Mouse (Mus musculus): Measurements from ENCODE around the gene Il17rb. TPM values are rescaled to one million over a fixed set of nuclear protein-coding genes. Genes with fewer than 3 reads are reported as not detected.

The Il17rb gene
- total RNA-seq (2021) = not detected
- long read RNA-seq, experiment 1 = 0 reads
- long read RNA-seq, experiment 2 = 0 reads

GRCm38 (mm10) chr14:30008733-30009575 is at the start of gene Il17rb, which contains the start of gene Chdh:
TSS of gene Il17rb (minus strand) at chr14:30008896.
TSS of gene Chdh (plus strand) at chr14:30009023.
- intact Hi-C loops (cut with DNase I) = no loop called here
- peak within 1 kb of the TSS; percentile 71 for H3K4me3 ChIP-seq
- peak within 1 kb of the TSS; percentile 43; the same call in 1 of the 2 replicates for H3K27ac ChIP-seq
- DNase-seq = peak; percentile 70
- TF ChIP-seq CTCF (IDR thresholded peaks at IDR 0.05) = no peak

- no peak overlapping the region for H3K27ac ChIP-seq
Measured at GRCm38 (mm10) chr14:30056031-30056766, 47.5 kb upstream of the Il17rb start.

DNA sequence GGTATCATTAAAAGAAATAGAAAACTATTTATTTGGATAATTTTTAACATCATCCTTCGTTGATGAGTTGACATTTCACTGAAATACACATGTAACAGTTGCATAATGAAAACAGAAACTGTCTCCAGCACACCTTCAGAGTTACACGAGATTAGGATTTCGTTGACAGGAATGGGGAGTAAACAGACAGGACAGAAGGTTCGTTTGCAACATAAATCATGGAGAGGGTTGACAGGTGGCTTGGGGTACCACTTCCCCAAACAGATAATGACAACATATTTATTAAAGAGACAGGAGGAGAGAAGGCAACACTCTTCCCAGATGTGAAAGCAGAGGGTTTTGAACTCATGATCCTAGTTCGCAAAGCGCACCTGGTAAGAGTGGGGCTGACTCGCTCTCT is 46.2 kb upstream of the Il17rb start:
- intact Hi-C loops (cut with DNase I) = no loop called here
- no peak overlapping the region for H3K4me3 ChIP-seq
- no peak for DNase-seq
- no peak for TF ChIP-seq CTCF (IDR thresholded peaks at IDR 0.05)
- H3K27ac ChIP-seq = no peak overlapping the region

More at GRCm38 (mm10) chr14:30056031-30056766, 47.5 kb upstream of the Il17rb start:
- DNase-seq = no peak
- intact Hi-C loops (cut with DNase I) = no loop called here
- no peak for TF ChIP-seq CTCF (IDR thresholded peaks at IDR 0.05)
- H3K4me3 ChIP-seq = no peak overlapping the region

- Histone ChIP-seq H3K27ac (no peak overlapping the region), H3K4me3 (no peak overlapping the region)
- DNase-seq = no peak
- no peak for TF ChIP-seq CTCF (IDR thresholded peaks at IDR 0.05)
- intact Hi-C loops (cut with DNase I) = no loop called here
Measured at GRCm38 (mm10) chr14:30050280-30050679, 41.6 kb upstream of the Il17rb start.

DNA sequence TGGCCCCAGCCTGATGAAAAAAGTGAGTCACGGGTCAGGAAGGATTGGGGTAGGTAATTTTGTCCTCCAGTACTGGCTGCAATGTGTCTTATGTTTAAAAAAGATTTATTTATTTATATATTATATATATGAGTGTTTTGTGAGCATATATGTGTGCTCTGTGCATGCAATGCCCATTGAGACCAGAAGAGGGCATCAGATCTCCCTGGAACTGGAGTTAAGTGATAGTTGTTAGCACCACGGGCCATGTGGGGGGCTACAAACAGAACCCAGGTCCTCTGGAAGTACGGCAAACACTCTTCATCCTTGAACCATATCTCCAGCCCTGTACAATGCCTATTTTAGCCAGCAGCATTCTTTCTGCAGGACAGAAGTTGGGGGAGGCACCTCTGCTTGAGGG is 39.4 kb upstream of the Il17rb start:
- no peak for DNase-seq
- Histone ChIP-seq H3K4me3 (no peak overlapping the region), H3K27ac (no peak overlapping the region)
- intact Hi-C loops (cut with DNase I) = no loop called here
- TF ChIP-seq CTCF (IDR thresholded peaks at IDR 0.05) = peak; percentile 25

- H3K27ac ChIP-seq = no peak overlapping the region
- intact Hi-C loops (cut with DNase I) = no loop called here
- no peak for DNase-seq
- no peak overlapping the region for H3K4me3 ChIP-seq
- no peak for TF ChIP-seq CTCF (IDR thresholded peaks at IDR 0.05)
Measured at GRCm38 (mm10) chr14:30046976-30047375, 38.3 kb upstream of the Il17rb start.

- intact Hi-C loops (cut with DNase I) = no loop called here
- H3K4me3 ChIP-seq = no peak overlapping the region
- no peak for DNase-seq
- H3K27ac ChIP-seq = no peak overlapping the region
- TF ChIP-seq CTCF (IDR thresholded peaks at IDR 0.05) = no peak
Measured at GRCm38 (mm10) chr14:30045704-30046220, 37.1 kb upstream of the Il17rb start.

GRCm38 (mm10) chr14:30045239-30045638 is 36.5 kb upstream of the Il17rb start:
- intact Hi-C loops (cut with DNase I) = no loop called here
- Histone ChIP-seq H3K27ac (no peak overlapping the region), H3K4me3 (no peak overlapping the region)
- TF ChIP-seq CTCF (IDR thresholded peaks at IDR 0.05) = no peak
- DNase-seq = no peak

- no peak for TF ChIP-seq CTCF (IDR thresholded peaks at IDR 0.05)
- intact Hi-C loops (cut with DNase I) = no loop called here
- H3K27ac ChIP-seq = no peak overlapping the region
- peak; percentile 35 for DNase-seq
- no peak overlapping the region for H3K4me3 ChIP-seq
Measured at GRCm38 (mm10) chr14:30043356-30043940, 34.8 kb upstream of the Il17rb start.

- TF ChIP-seq CTCF (IDR thresholded peaks at IDR 0.05) = no peak
- intact Hi-C loops (cut with DNase I) = no loop called here
- H3K27ac ChIP-seq = no peak overlapping the region
- DNase-seq = no peak
- H3K4me3 ChIP-seq = no peak overlapping the region
Measured at GRCm38 (mm10) chr14:30041836-30042235, 33.1 kb upstream of the Il17rb start.

DNA sequence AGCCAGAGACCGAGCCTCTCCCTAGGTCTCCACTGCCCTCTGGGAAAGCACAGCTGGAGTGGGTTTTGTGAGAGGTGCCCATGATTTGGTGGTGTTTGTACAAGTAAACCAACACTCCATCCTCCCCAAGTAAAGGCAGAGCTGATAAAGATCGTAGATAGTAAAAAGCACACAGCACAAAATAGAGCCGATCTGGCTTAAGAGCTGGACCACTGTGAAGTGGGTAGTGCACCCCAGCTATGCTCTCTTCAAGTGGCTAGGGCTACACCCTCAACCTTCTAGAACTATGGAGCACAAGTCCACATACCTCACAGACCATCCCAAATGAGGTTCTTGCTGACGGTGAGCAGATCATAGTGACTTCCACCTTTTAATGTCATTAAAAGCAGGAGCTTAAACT is 30.7 kb upstream of the Il17rb start:
- no peak overlapping the region for H3K27ac ChIP-seq
- DNase-seq = no peak
- no peak for TF ChIP-seq CTCF (IDR thresholded peaks at IDR 0.05)
- intact Hi-C loops (cut with DNase I) = no loop called here
- no peak overlapping the region for H3K4me3 ChIP-seq

- no peak for DNase-seq
- TF ChIP-seq CTCF (IDR thresholded peaks at IDR 0.05) = no peak
- no peak overlapping the region for H3K27ac ChIP-seq
- intact Hi-C loops (cut with DNase I) = no loop called here
- no peak overlapping the region for H3K4me3 ChIP-seq
Measured at GRCm38 (mm10) chr14:30038431-30038830, 29.7 kb upstream of the Il17rb start.

DNA sequence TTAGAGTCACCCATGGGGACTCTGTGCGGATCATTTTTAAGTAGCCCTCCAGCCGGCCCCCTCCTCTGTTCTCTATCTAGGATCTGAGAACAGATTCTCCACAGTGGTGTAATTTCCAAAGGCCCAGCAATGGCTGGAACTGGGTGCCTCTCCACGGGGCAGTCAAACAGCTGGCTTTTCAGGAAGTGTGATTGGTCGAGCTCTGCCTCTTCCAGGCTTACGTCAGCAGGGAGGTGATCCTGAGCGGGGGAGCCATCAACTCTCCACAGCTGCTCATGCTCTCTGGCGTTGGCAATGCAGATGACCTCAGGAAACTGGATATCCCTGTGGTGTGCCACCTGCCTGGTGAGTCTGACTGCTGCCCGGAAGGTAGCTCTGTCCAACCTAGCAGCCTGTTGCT is 24.7 kb upstream of the Il17rb start:
- no peak for TF ChIP-seq CTCF (IDR thresholded peaks at IDR 0.05)
- DNase-seq = peak; percentile 38
- H3K4me3 ChIP-seq = no peak overlapping the region
- no peak overlapping the region for H3K27ac ChIP-seq
- intact Hi-C loops (cut with DNase I) = no loop called here
